Comparison of ENCODE assay signal across 10 mouse cellular contexts in the genomic region with DNA sequence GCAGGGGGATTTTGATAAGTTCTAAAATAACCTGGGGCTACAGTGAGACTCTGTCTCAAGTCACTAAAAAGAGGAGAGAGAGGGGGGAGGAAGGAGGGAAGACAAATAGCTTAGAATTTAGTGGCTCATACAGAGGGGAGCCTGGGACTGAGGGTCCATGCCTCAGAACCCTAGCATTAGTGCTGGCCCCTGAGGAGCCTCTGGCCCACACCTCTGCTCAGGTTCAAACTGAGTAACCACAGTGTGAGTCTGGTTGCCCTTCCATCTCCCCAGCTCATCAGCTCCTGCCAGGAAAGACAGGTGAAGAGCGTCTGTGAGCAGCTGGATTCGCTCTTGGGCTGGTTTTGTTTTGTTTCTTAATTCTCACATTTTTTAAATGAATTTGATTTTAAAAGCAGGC. TPM values are rescaled to one million over a fixed set of nuclear protein-coding genes. Genes with fewer than 3 reads are reported as not detected.
A peak's percentile ranks its signal among the peaks of the same experiment; 100 is the strongest.
DNase-seq lines count a peak whose midpoint lies in the region; ATAC-seq and TF ChIP-seq lines count a peak whose summit lies in the region.
"Had no signal": no experiment of that assay in that cellular context is flagged by ENCODE, and none has a peak within 500 bp of the region (broad histone marks: within the 10 kb centered on the region; RNA-seq: fewer than 3 reads in every experiment).

No protein-coding gene starts in this region.

- H3K27ac ChIP-seq in heart, embryonic 13.5 days (replicated peaks) = no peak overlapping the region
- H3K27ac ChIP-seq in forebrain, embryonic 14.5 days (ENCODE audit: low read depth, low read length) = peak overlapping the region; percentile 77; the same call in 1 of the 2 replicates
- H3K27ac ChIP-seq in hindbrain, embryonic 15.5 days (replicated peaks) = peak overlapping the region; percentile 78
- H3K27ac ChIP-seq in midbrain, postnatal 0 days (ENCODE audit: low read depth, low read length) = peak overlapping the region; percentile 71
- no peak overlapping the region for H3K27ac ChIP-seq in liver, postnatal 0 days (ENCODE audit: low read depth)

- no peaks in the 10 kb centered on the region for H3K36me3 ChIP-seq in heart, embryonic 13.5 days
- no peaks in the 10 kb centered on the region for H3K36me3 ChIP-seq in forebrain, embryonic 14.5 days (ENCODE audit: control insufficient read depth, insufficient read depth, low read length)
- H3K36me3 ChIP-seq in hindbrain, embryonic 15.5 days = no peaks in the 10 kb centered on the region
- 0 out of 2 replicates have a peak, but pooled peaks cover 8% of the 10 kb centered on the region for H3K36me3 ChIP-seq in midbrain, postnatal 0 days (ENCODE audit: insufficient read depth, low read length)
- H3K36me3 ChIP-seq in liver, postnatal 0 days (replicated peaks; ENCODE audit: insufficient read depth, low read length) = no peaks in the 10 kb centered on the region
- H3K36me3 ChIP-seq: embryonic facial prominence, embryonic 12.5 days had no signal

- no peaks in the 10 kb centered on the region for H3K9me3 ChIP-seq in heart, embryonic 13.5 days
- no peaks in the 10 kb centered on the region for H3K9me3 ChIP-seq in forebrain, embryonic 14.5 days (replicated peaks; ENCODE audit: control insufficient read depth, low read length)
- no peaks in the 10 kb centered on the region for H3K9me3 ChIP-seq in hindbrain, embryonic 15.5 days
- H3K9me3 ChIP-seq in midbrain, postnatal 0 days (ENCODE audit: low read length) = no peaks in the 10 kb centered on the region
- no peaks in the 10 kb centered on the region for H3K9me3 ChIP-seq in liver, postnatal 0 days (ENCODE audit: low read length)
- H3K9me3 ChIP-seq: embryonic facial prominence, embryonic 12.5 days had no signal

- peaks cover 51% of the 10 kb centered on the region for H3K27me3 ChIP-seq in heart, embryonic 13.5 days (replicated peaks)
- H3K27me3 ChIP-seq in forebrain, embryonic 14.5 days (replicated peaks; ENCODE audit: control insufficient read depth, insufficient read depth, low read length) = no peaks in the 10 kb centered on the region
- H3K27me3 ChIP-seq in hindbrain, embryonic 15.5 days = no peaks in the 10 kb centered on the region
- H3K27me3 ChIP-seq in midbrain, postnatal 0 days (ENCODE audit: insufficient read depth, low read length) = no peaks in the 10 kb centered on the region
- H3K27me3 ChIP-seq in liver, postnatal 0 days (ENCODE audit: insufficient read depth, low read length) = no peaks in the 10 kb centered on the region
- H3K27me3 ChIP-seq: embryonic facial prominence, embryonic 12.5 days had no signal

- no peak overlapping the region for H3K9ac ChIP-seq in heart, embryonic 13.5 days
- H3K9ac ChIP-seq in forebrain, embryonic 14.5 days (ENCODE audit: low read length) = no peak overlapping the region
- no peak overlapping the region for H3K9ac ChIP-seq in hindbrain, embryonic 15.5 days
- H3K9ac ChIP-seq in midbrain, postnatal 0 days (replicated peaks; ENCODE audit: low read length, poor library complexity, severe bottlenecking) = no peak overlapping the region
- no peak overlapping the region for H3K9ac ChIP-seq in liver, postnatal 0 days (replicated peaks)
- H3K9ac ChIP-seq: embryonic facial prominence, embryonic 12.5 days had no signal

- H3K4me2 ChIP-seq in heart, embryonic 13.5 days = peak overlapping the region; percentile 34; the same call in 1 of the 2 replicates
- peak overlapping the region; percentile 35 for H3K4me2 ChIP-seq in forebrain, embryonic 14.5 days (ENCODE audit: low read length)
- peak overlapping the region; percentile 31 for H3K4me2 ChIP-seq in hindbrain, embryonic 15.5 days
- peak overlapping the region; percentile 13; the same call in 1 of the 2 replicates for H3K4me2 ChIP-seq in midbrain, postnatal 0 days (ENCODE audit: low read depth, low read length, poor library complexity, severe bottlenecking)
- H3K4me2 ChIP-seq in liver, postnatal 0 days (ENCODE audit: low read depth, low read length) = no peak overlapping the region
- H3K4me2 ChIP-seq: embryonic facial prominence, embryonic 12.5 days had no signal

- TF ChIP-seq CTCF in midbrain, postnatal 0 days (IDR thresholded peaks at IDR 0.05) = no peak
- no peak for TF ChIP-seq CTCF in liver, postnatal 0 days (IDR thresholded peaks at IDR 0.05; ENCODE audit: low read depth)

- intact Hi-C loops in heart, postnatal 25 days (cut with DNase I) = no loop called here

- DNase-seq in heart, postnatal 25 days (ENCODE audit: low spot score) = no peak
- no peak for DNase-seq in forebrain, embryonic 14.5 days (ENCODE audit: low spot score)
- no peak for DNase-seq in midbrain, postnatal 0 days (ENCODE audit: low spot score)
- no peak for DNase-seq in urinary bladder, postnatal 36 days (ENCODE audit: low spot score in 2 of 2)
- no peak for DNase-seq in adrenal gland, adult 2 months
- DNase-seq in liver, postnatal 0 days = no peak
- DNase-seq: B cell, adult 2 months had no signal

- 58% methylated on average over 2 of the region's 2 CpGs for WGBS in heart, embryonic 13.5 days
- 56% methylated on average over 2 of the region's 2 CpGs for WGBS in forebrain, embryonic 14.5 days
- WGBS in hindbrain, embryonic 15.5 days = 31% methylated on average over 2 of the region's 2 CpGs
- 22% methylated on average over 2 of the region's 2 CpGs for WGBS in midbrain, postnatal 0 days
- WGBS in liver, postnatal 0 days (ENCODE audit: insufficient replicate concordance) = 60% methylated on average over 2 of the region's 2 CpGs

- H3K4me3 ChIP-seq in heart, embryonic 13.5 days = no peak overlapping the region
- H3K4me3 ChIP-seq in forebrain, embryonic 14.5 days (ENCODE audit: low read depth, low read length) = no peak overlapping the region
- H3K4me3 ChIP-seq in hindbrain, embryonic 15.5 days = no peak overlapping the region
- H3K4me3 ChIP-seq in midbrain, postnatal 0 days (ENCODE audit: low read depth, low read length) = no peak overlapping the region
- H3K4me3 ChIP-seq in liver, postnatal 0 days (ENCODE audit: low read depth, low read length) = no peak overlapping the region
- H3K4me3 ChIP-seq: embryonic facial prominence, embryonic 12.5 days had no signal

- H3K4me1 ChIP-seq in heart, embryonic 13.5 days = peaks cover 20% of the 10 kb centered on the region
- H3K4me1 ChIP-seq in forebrain, embryonic 14.5 days (ENCODE audit: control insufficient read depth, insufficient read depth, low read length) = peaks cover 12% of the 10 kb centered on the region
- peaks cover 38% of the 10 kb centered on the region for H3K4me1 ChIP-seq in hindbrain, embryonic 15.5 days (replicated peaks)
- peaks cover 5% of the 10 kb centered on the region; the same call in 1 of the 2 replicates for H3K4me1 ChIP-seq in midbrain, postnatal 0 days (ENCODE audit: insufficient read depth, low read length)
- H3K4me1 ChIP-seq in liver, postnatal 0 days (ENCODE audit: insufficient read depth) = no peaks in the 10 kb centered on the region

- TF ChIP-seq EP300 in liver, postnatal 0 days (IDR thresholded peaks at IDR 0.05; ENCODE audit: low read depth) = no peak

- ATAC-seq in heart, embryonic 13.5 days (ENCODE audit: extremely low read depth, insufficient number of reproducible peaks, low FRiP score, low TSS enrichment) = no peak
- ATAC-seq in forebrain, embryonic 14.5 days = peak; percentile 18; the same call in 1 of the 2 replicates
- no peak for ATAC-seq in hindbrain, embryonic 15.5 days (ENCODE audit: low FRiP score, low read depth)
- no peak for ATAC-seq in midbrain, postnatal 0 days (ENCODE audit: low FRiP score)
- no peak for ATAC-seq in liver, postnatal 0 days

RNA-seq across cellular contexts. Expression of a gene that starts 53.6 kb away (rescaled TPM):
- 118 and 126 TPM in 2 replicates for polyA plus RNA-seq in heart, embryonic 13.5 days (2015; fragmentation: Nextera tagmentation; extraction: Ambion mirVana)
- total RNA-seq in heart, postnatal 25 days (2021) = 10 to 100 TPM; 29.5 to 32.4 TPM
- 151 and 158 TPM in 2 replicates for polyA plus RNA-seq in forebrain, embryonic 14.5 days (2014; fragmentation: Nextera tagmentation; extraction: Ambion mirVana)
- polyA plus RNA-seq in hindbrain, embryonic 15.5 days (2015; fragmentation: Nextera tagmentation; extraction: Ambion mirVana) = 171 and 187 TPM in 2 replicates
- total RNA-seq in midbrain, postnatal 0 days (2014; rRNA removed) = 131 and 150 TPM in 2 replicates
- 162 and 165 TPM in 2 replicates for polyA plus RNA-seq in midbrain, postnatal 0 days (2015; fragmentation: Nextera tagmentation; extraction: Ambion mirVana)
- 100 to 1,000 TPM; 240 to 283 TPM for total RNA-seq in adrenal gland, adult 2 months (2021)
- 102 and 130 TPM in 2 replicates for polyA plus RNA-seq in adrenal gland, adult 2 months (2012; rRNA removed)
- polyA plus RNA-seq in liver, postnatal 0 days (2015; fragmentation: Nextera tagmentation; extraction: Ambion mirVana) = 24.8 and 29.0 TPM in 2 replicates

Comparison
In these comparisons a context has a peak if more than half of its experiments do, and no peak if none do; other contexts are left out.
1. H3K27ac ChIP-seq: peak in forebrain, embryonic 14.5 days (single experiment), hindbrain, embryonic 15.5 days (single experiment) and midbrain, postnatal 0 days (single experiment); none in heart, embryonic 13.5 days (single experiment) and liver, postnatal 0 days (single experiment).